Mouse (Mus musculus) megakaryocyte progenitor cell, adult 5-6 weeks (primary cell): Measurements from ENCODE around the gene Fads6. TPM values are rescaled to one million over a fixed set of nuclear protein-coding genes. Genes with fewer than 3 reads are reported as not detected.

Source experiments
- total RNA-seq, 2 experiments: library from RNA; stranded (forward) in 1 of 2; stranded (reverse) in 1 of 2; fragments of 157-497, 149-512 nt in 1 of 2; fragments of 200-1000 nt in 1 of 2; gene quantifications; 2 replicates each; pipeline versions ENCODE4 v1.2.3 to v1.2.4; 2015 to 2017

The Fads6 gene
- total RNA-seq, 2 experiments from 2014 or later = 0.30 to 0.87 TPM

Other genes with a start within 250 kb of the Fads6 start
- gene Cd300ld3, start 249.3 kb downstream of the Fads6 start, total RNA-seq (2015) = 0.22 and 0.47 TPM in 2 replicates
- 0.78 TPM in 1 of 2 replicates, not detected in the other for gene Cd300ld3, start 249.3 kb downstream of the Fads6 start, total RNA-seq (2017)
- 0.17 and 0.42 TPM in 2 replicates for gene Cd300e, start 235.5 kb downstream of the Fads6 start, total RNA-seq (2015)
- gene Cd300e, start 235.5 kb downstream of the Fads6 start, total RNA-seq (2017) = 0.10 and 0.25 TPM in 2 replicates
- gene Rab37, start 206.2 kb downstream of the Fads6 start, total RNA-seq (2015) = 4.6 and 9.6 TPM in 2 replicates
- 8.5 and 13.9 TPM in 2 replicates for gene Rab37, start 206.2 kb downstream of the Fads6 start, total RNA-seq (2017)
- gene Cd300lf, start 163.7 kb downstream of the Fads6 start, total RNA-seq (2015) = 2.1 and 2.3 TPM in 2 replicates
- gene Cd300lf, start 163.7 kb downstream of the Fads6 start, total RNA-seq (2017) = 1.6 and 1.8 TPM in 2 replicates
- 51.4 TPM in 2 replicates for gene Slc9a3r1, start 134.3 kb downstream of the Fads6 start, total RNA-seq (2015)
- gene Slc9a3r1, start 134.3 kb downstream of the Fads6 start, total RNA-seq (2017) = 44.7 and 49.4 TPM in 2 replicates
- 7.8 and 8.3 TPM in 2 replicates for gene Tmem104, start 110.2 kb downstream of the Fads6 start, total RNA-seq (2015)
- gene Tmem104, start 110.2 kb downstream of the Fads6 start, total RNA-seq (2017) = 2.4 and 8.2 TPM in 2 replicates
- gene Nat9, start 109.8 kb downstream of the Fads6 start, total RNA-seq (2015) = 17.4 and 17.8 TPM in 2 replicates
- 20.2 and 25.5 TPM in 2 replicates for gene Nat9, start 109.8 kb downstream of the Fads6 start, total RNA-seq (2017)
- not detected in 2 replicates for gene Grin2c, start 30.4 kb downstream of the Fads6 start, total RNA-seq (2015)
- gene Grin2c, start 30.4 kb downstream of the Fads6 start, total RNA-seq (2017) = not detected in 2 replicates
- gene Fdxr, start 20.6 kb downstream of the Fads6 start, total RNA-seq (2015) = 9.1 and 9.8 TPM in 2 replicates
- gene Fdxr, start 20.6 kb downstream of the Fads6 start, total RNA-seq (2017) = 14.2 and 19.1 TPM in 2 replicates
- gene Otop2, start 9.5 kb upstream of the Fads6 start, total RNA-seq (2015) = not detected in 2 replicates
- gene Otop2, start 9.5 kb upstream of the Fads6 start, total RNA-seq (2017) = not detected in 2 replicates
- not detected in 2 replicates for gene Ush1g, start 24.4 kb upstream of the Fads6 start, total RNA-seq (2015)
- gene Ush1g, start 24.4 kb upstream of the Fads6 start, total RNA-seq (2017) = not detected in 2 replicates
- gene Otop3, start 37.1 kb upstream of the Fads6 start, total RNA-seq (2015) = not detected in 2 replicates
- not detected in 2 replicates for gene Otop3, start 37.1 kb upstream of the Fads6 start, total RNA-seq (2017)
- 0.52 and 0.81 TPM in 2 replicates for gene Hid1, start 70.1 kb upstream of the Fads6 start, total RNA-seq (2015)
- gene Hid1, start 70.1 kb upstream of the Fads6 start, total RNA-seq (2017) = 0.10 TPM in 1 of 2 replicates, not detected in the other
- gene Cdr2l, start 84.3 kb upstream of the Fads6 start, total RNA-seq (2015) = 0.20 and 0.42 TPM in 2 replicates
- gene Cdr2l, start 84.3 kb upstream of the Fads6 start, total RNA-seq (2017) = 0.08 and 0.34 TPM in 2 replicates
- 83.4 and 98.3 TPM in 2 replicates for gene Mrpl58, start 106.1 kb upstream of the Fads6 start, total RNA-seq (2015)
- 81.1 and 96.4 TPM in 2 replicates for gene Mrpl58, start 106.1 kb upstream of the Fads6 start, total RNA-seq (2017)
- gene Atp5h, start 122.3 kb upstream of the Fads6 start, total RNA-seq (2015) = 703 and 731 TPM in 2 replicates
- 770 and 871 TPM in 2 replicates for gene Atp5h, start 122.3 kb upstream of the Fads6 start, total RNA-seq (2017)
- gene Kctd2, start 122.5 kb upstream of the Fads6 start, total RNA-seq (2015) = 13.0 and 15.0 TPM in 2 replicates
- 9.0 and 17.0 TPM in 2 replicates for gene Kctd2, start 122.5 kb upstream of the Fads6 start, total RNA-seq (2017)
- not detected in 2 replicates for gene Trim80, start 142.9 kb upstream of the Fads6 start, total RNA-seq (2015)
- not detected in 2 replicates for gene Trim80, start 142.9 kb upstream of the Fads6 start, total RNA-seq (2017)
- gene Slc16a5, start 164.8 kb upstream of the Fads6 start, total RNA-seq (2015) = not detected in 2 replicates
- not detected in 2 replicates for gene Slc16a5, start 164.8 kb upstream of the Fads6 start, total RNA-seq (2017)
- gene Armc7, start 178.0 kb upstream of the Fads6 start, total RNA-seq (2015) = 4.6 and 5.5 TPM in 2 replicates
- 5.1 and 9.0 TPM in 2 replicates for gene Armc7, start 178.0 kb upstream of the Fads6 start, total RNA-seq (2017)
- 64.1 and 65.0 TPM in 2 replicates for gene Nt5c, start 194.2 kb upstream of the Fads6 start, total RNA-seq (2015)
- 105 and 112 TPM in 2 replicates for gene Nt5c, start 194.2 kb upstream of the Fads6 start, total RNA-seq (2017)
- gene Jpt1, start 216.7 kb upstream of the Fads6 start, total RNA-seq (2015) = 179 TPM in 2 replicates
- gene Jpt1, start 216.7 kb upstream of the Fads6 start, total RNA-seq (2017) = 143 and 157 TPM in 2 replicates
- gene Sumo2, start 238.6 kb upstream of the Fads6 start, total RNA-seq (2015) = 682 and 726 TPM in 2 replicates
- 483 and 527 TPM in 2 replicates for gene Sumo2, start 238.6 kb upstream of the Fads6 start, total RNA-seq (2017)